Comparison of ENCODE assay signal across 8 mouse cellular contexts in the genomic region with DNA sequence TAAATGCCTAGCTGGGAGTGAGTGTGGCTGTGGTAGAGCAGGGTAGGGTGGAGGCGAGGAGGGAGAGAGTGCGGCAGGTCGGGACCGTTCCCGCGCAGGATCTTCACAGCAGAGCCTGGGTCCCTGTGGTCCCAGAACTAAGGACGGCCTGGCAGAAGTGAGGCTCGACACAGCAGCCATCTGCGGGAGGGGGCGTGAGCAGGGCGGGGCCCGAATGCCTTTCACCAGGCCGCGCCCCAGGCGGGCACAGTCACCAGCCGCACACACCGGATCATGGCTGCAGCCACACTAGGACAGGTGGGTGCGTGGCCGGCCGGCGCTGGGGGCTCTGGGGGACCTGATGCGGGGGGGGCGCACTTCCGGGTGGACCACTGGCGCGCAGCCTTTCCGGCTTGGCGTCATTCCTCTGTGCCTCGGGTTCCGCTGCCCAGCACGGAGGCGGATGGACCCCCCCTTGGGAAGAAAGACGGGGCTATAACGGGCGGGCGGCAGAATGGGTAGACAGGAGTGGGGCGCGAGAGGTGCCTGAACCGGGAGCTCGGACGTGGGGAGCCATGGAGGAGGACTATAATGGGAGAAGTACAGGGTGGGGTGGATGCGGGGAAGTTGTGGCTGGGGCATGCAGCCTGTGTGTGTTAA. TPM values are rescaled to one million over a fixed set of nuclear protein-coding genes. Genes with fewer than 3 reads are reported as not detected.
DNase-seq lines count a peak whose midpoint lies in the region; ATAC-seq lines count a peak whose summit lies in the region.

A gene (plus strand): TSS at position 51 of the 639 bp plus-strand sequence.

- H3K4me1 ChIP-seq in hindbrain, embryonic 13.5 days (replicated peaks) = peaks cover 28% of the 10 kb centered on the region

- 0 out of 2 replicates have a peak, but pooled peaks cover 2% of the 10 kb centered on the region for H3K36me3 ChIP-seq in hindbrain, embryonic 13.5 days

- ATAC-seq in hindbrain, embryonic 13.5 days (ENCODE audit: low FRiP score) = peak; percentile 70

- H3K9me3 ChIP-seq in hindbrain, embryonic 13.5 days = no peaks in the 10 kb centered on the region

- WGBS in hindbrain, embryonic 13.5 days = under 1% methylated on average over 42 of the region's 42 CpGs

- peak within 1 kb of the TSS; percentile 70 for H3K4me3 ChIP-seq in hindbrain, embryonic 13.5 days

- H3K27me3 ChIP-seq in hindbrain, embryonic 13.5 days = no peaks in the 10 kb centered on the region

- peak within 1 kb of the TSS; percentile 79 for H3K4me2 ChIP-seq in hindbrain, embryonic 13.5 days

- DNase-seq in T-cell, adult 2 months (ENCODE audit: low spot score) = peak; percentile 77
- DNase-seq in cerebellum, postnatal 36 days = peak; percentile 67 to 76
- peak; percentile 51 to 53 for DNase-seq in frontal cortex, postnatal 36 days (ENCODE audit: low spot score in 2 of 2)
- peak; percentile 59 to 62 for DNase-seq in layer of hippocampus, postnatal 14 days (ENCODE audit: low spot score in 2 of 2)
- DNase-seq in lung, postnatal 10 days = peak; percentile 87
- DNase-seq in ovary, postnatal 14 days (ENCODE audit: low spot score) = peak; percentile 48
- DNase-seq in thymus, postnatal 14 days = peak; percentile 85

- H3K9ac ChIP-seq in hindbrain, embryonic 13.5 days = peak within 1 kb of the TSS; percentile 87

- H3K27ac ChIP-seq in hindbrain, embryonic 13.5 days = peak within 1 kb of the TSS; percentile 91

RNA-seq across cellular contexts. Expression of the gene that starts here (rescaled TPM):
- 19.8 and 20.8 TPM in 2 replicates for polyA plus RNA-seq in hindbrain, embryonic 13.5 days (2015; fragmentation: Nextera tagmentation; extraction: Ambion mirVana)
- 10 to 100 TPM; 21.4 to 27.2 TPM for total RNA-seq in layer of hippocampus, postnatal 14 days (2021)

Comparison
In these comparisons a context has a peak if more than half of its experiments do, and no peak if none do; other contexts are left out.
1. Peak in every context shown above with its lines: DNase-seq, ATAC-seq, H3K4me3 ChIP-seq and H3K27ac ChIP-seq.